Mouse (Mus musculus) hindbrain, embryonic 13.5 days (tissue): Measurements from ENCODE around the gene Caly. TPM values are rescaled to one million over a fixed set of nuclear protein-coding genes. Genes with fewer than 3 reads are reported as not detected.

Source experiments
- ATAC-seq: fragments of 200-750 bp; cut with Nextera tagmentation; 2 replicates; pipeline ENCODE4 v1.8.0; 2017; ENCODE audit warnings: moderate TSS enrichment; ENCODE audit not compliant: low FRiP score
- H3K27ac ChIP-seq: fragments of 300-500 bp; sonication (generic); 2 replicates; pipeline ENCODE4 v1.5.1; 2015; ENCODE audit warnings: inconsistent platforms, mild to moderate bottlenecking, moderate library complexity
- H3K27me3 ChIP-seq: fragments of 300-500 bp; sonication (generic); 2 replicates; pipeline ENCODE4 v1.6.1; 2015; ENCODE audit warnings: mild to moderate bottlenecking, inconsistent platforms
- H3K36me3 ChIP-seq: fragments of 300-500 bp; sonication (generic); 2 replicates; pipeline ENCODE4 v1.6.1; 2015; ENCODE audit warnings: mild to moderate bottlenecking, inconsistent platforms
- H3K4me1 ChIP-seq: fragments of 300-500 bp; sonication (generic); replicated peaks from 2 replicates; pipeline ENCODE4 v1.6.1; 2015; ENCODE audit warnings: inconsistent platforms
- H3K4me2 ChIP-seq: fragments of 300-500 bp; sonication (generic); 2 replicates; pipeline ENCODE4 v1.6.1; 2015; ENCODE audit warnings: inconsistent platforms, mild to moderate bottlenecking, moderate library complexity
- H3K4me3 ChIP-seq: fragments of 300-500 bp; sonication (generic); 2 replicates; pipeline ENCODE4 v1.5.1; 2015; ENCODE audit warnings: mild to moderate bottlenecking, inconsistent platforms
- H3K9ac ChIP-seq: fragments of 300-500 bp; sonication (generic); 2 replicates; pipeline ENCODE4 v1.6.1; 2015; ENCODE audit warnings: mild to moderate bottlenecking, inconsistent platforms
- H3K9me3 ChIP-seq: fragments of 300-500 bp; sonication (generic); 2 replicates; pipeline ENCODE4 v1.6.1; 2016; ENCODE audit warnings: inconsistent platforms
- WGBS: fragments of 180-500 bp; shearing (Covaris S2); methylation state at CpG from one replicate; pipeline ENCODE4 v1.1.7; 2015; 5-methylcytosine and 5-hydroxymethylcytosine counted together
- polyA plus RNA-seq: library from polyadenylated mRNA; unstranded; fragments of >200 nt; fragmentation: Nextera tagmentation; extraction: Ambion mirVana; gene quantifications from 2 replicates; pipeline ENCODE4 v1.2.1, GENCODE M21; 2015

Caly gene
- polyA plus RNA-seq: 104 and 105 TPM in 2 replicates

DNA sequence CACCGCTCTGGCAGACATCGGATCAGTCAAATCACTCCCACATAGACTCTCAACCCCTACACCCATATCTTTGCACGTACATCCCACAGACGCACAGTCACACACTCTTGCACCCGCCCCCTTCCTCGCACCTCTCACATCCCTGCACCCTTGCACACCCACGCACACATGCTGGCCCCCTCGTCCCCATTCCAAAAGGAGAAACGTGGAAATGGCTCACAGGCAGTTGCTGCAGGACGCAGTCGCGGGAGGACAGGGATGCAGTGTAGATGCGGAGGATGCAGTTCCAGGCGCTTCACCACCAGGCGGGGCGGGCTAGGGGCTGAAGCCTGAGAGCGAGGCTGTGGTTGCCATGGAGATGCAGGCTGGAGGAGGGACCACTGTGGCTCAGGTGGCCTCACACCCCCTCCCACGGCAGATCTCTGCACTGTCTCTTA is at the start of gene Caly:
Gene Caly, minus strand, starts transcription at position 307 of the 437 bp plus-strand sequence.
- Histone ChIP-seq H3K27me3 (peaks cover 6% of the 10 kb centered on the region), H3K4me3 (peak within 1 kb of the TSS; percentile 47), H3K9me3 (no peaks in the 10 kb centered on the region), H3K27ac (peak within 1 kb of the TSS; percentile 94), H3K4me1 (peaks cover 36% of the 10 kb centered on the region), H3K36me3 (no peaks in the 10 kb centered on the region), H3K4me2 (peak within 1 kb of the TSS; percentile 79), H3K9ac (peak within 1 kb of the TSS; percentile 83)
- 6% methylated on average over 18 of the region's 18 CpGs for WGBS
- peak; percentile 90 for ATAC-seq

GRCm38 (mm10) chr7:140127911-140128310 is 45.6 kb upstream of the Caly start:
- Histone ChIP-seq H3K9ac (no peak overlapping the region), H3K36me3 (peaks cover 10% of the 10 kb centered on the region; the same call in 1 of the 2 replicates), H3K27ac (no peak overlapping the region), H3K9me3 (no peaks in the 10 kb centered on the region), H3K27me3 (no peaks in the 10 kb centered on the region), H3K4me2 (no peak overlapping the region), H3K4me3 (no peak overlapping the region), H3K4me1 (peaks cover 15% of the 10 kb centered on the region)
- WGBS: 90% methylated on average over 2 of the region's 2 CpGs
- ATAC-seq: no peak

- Histone ChIP-seq H3K36me3 (peaks cover 10% of the 10 kb centered on the region; the same call in 1 of the 2 replicates), H3K4me3 (no peak overlapping the region), H3K4me2 (0 out of 2 replicates have a peak overlapping the region, but pooled peaks have one; percentile 1), H3K9ac (no peak overlapping the region), H3K9me3 (no peaks in the 10 kb centered on the region), H3K27ac (no peak overlapping the region), H3K4me1 (peaks cover 15% of the 10 kb centered on the region), H3K27me3 (no peaks in the 10 kb centered on the region)
- no peak for ATAC-seq
- WGBS: 90% methylated on average over 3 of the region's 3 CpGs
These were observed 44.6 kb upstream of the Caly start for GRCm38 (mm10) chr7:140126934-140127333.

GRCm38 (mm10) chr7:140126022-140126350 is 43.6 kb upstream of the Caly start:
- Histone ChIP-seq H3K9me3 (no peaks in the 10 kb centered on the region), H3K4me1 (peaks cover 15% of the 10 kb centered on the region), H3K4me3 (peak overlapping the region; percentile 75), H3K27ac (no peak overlapping the region), H3K36me3 (peaks cover 10% of the 10 kb centered on the region; the same call in 1 of the 2 replicates), H3K27me3 (no peaks in the 10 kb centered on the region), H3K9ac (peak overlapping the region; percentile 81), H3K4me2 (peak overlapping the region; percentile 80)
- WGBS: 14% methylated on average over 5 of the region's 5 CpGs
- peak; percentile 25; the same call in 1 of the 2 replicates for ATAC-seq

- Histone ChIP-seq H3K9ac (peak overlapping the region; percentile 81), H3K9me3 (no peaks in the 10 kb centered on the region), H3K27me3 (no peaks in the 10 kb centered on the region), H3K27ac (no peak overlapping the region), H3K4me3 (peak overlapping the region; percentile 75), H3K4me2 (peak overlapping the region; percentile 80), H3K36me3 (peaks cover 9% of the 10 kb centered on the region; the same call in 1 of the 2 replicates), H3K4me1 (peaks cover 15% of the 10 kb centered on the region)
- WGBS: 3% methylated on average over 39 of the region's 40 CpGs
- peak; percentile 95 for ATAC-seq
These were observed 43.1 kb upstream of the Caly start for GRCm38 (mm10) chr7:140125278-140126021.

DNA sequence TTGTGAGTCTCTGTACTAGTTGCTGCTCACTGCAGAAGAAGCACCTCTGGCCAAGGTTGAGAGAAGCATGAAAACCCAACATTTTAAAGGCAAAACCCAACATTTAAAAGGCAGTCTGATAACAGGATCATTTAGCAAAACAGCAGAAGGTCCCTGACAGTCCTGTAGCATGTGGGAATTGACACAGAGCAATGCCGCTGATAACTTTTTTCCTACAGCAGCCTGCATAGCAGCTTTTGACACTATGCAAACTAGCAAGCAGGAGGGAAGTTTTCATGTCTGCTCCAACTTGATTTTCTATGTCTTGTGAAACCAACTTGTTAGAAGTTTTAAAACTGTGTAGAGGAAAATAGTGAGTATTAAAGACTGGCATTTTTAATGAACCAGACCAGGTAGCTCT is 42.0 kb upstream of the Caly start:
- no peak overlapping the region for H3K9ac ChIP-seq
- no peaks in the 10 kb centered on the region; the same call in 1 of the 2 replicates for H3K36me3 ChIP-seq
- H3K27me3 ChIP-seq: no peaks in the 10 kb centered on the region
- H3K9me3 ChIP-seq: no peaks in the 10 kb centered on the region
- H3K4me3 ChIP-seq: no peak overlapping the region
- H3K27ac ChIP-seq: no peak overlapping the region
- H3K4me2 ChIP-seq: no peak overlapping the region
- WGBS: 98% methylated on average over 1 of the region's 1 CpGs
- peaks cover 15% of the 10 kb centered on the region for H3K4me1 ChIP-seq
- ATAC-seq: no peak

DNA sequence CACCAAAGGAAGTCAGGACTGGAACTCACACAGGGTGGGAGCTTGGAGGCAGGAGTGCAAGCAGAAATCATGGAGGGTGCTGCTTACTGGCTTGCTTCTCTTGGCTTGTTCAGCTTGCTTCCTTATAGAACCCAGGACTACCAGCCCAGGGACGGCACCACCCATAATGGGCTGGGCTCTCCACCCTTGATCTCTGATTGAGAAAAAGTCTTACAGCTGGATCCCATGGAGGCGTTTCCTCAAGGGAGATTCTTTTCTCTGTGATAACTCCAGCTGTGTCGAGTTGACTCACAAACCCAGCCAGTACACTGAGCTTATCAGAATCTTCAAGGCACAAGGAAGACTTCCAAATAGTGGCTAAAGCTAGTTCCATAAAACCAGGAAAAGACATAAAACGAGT is 40.4 kb upstream of the Caly start:
- WGBS: 44% methylated on average over 4 of the region's 4 CpGs
- Histone ChIP-seq H3K27ac (no peak overlapping the region), H3K9ac (no peak overlapping the region), H3K4me3 (no peak overlapping the region), H3K36me3 (no peaks in the 10 kb centered on the region), H3K9me3 (no peaks in the 10 kb centered on the region), H3K4me2 (no peak overlapping the region), H3K27me3 (no peaks in the 10 kb centered on the region), H3K4me1 (peaks cover 15% of the 10 kb centered on the region)
- no peak for ATAC-seq

DNA sequence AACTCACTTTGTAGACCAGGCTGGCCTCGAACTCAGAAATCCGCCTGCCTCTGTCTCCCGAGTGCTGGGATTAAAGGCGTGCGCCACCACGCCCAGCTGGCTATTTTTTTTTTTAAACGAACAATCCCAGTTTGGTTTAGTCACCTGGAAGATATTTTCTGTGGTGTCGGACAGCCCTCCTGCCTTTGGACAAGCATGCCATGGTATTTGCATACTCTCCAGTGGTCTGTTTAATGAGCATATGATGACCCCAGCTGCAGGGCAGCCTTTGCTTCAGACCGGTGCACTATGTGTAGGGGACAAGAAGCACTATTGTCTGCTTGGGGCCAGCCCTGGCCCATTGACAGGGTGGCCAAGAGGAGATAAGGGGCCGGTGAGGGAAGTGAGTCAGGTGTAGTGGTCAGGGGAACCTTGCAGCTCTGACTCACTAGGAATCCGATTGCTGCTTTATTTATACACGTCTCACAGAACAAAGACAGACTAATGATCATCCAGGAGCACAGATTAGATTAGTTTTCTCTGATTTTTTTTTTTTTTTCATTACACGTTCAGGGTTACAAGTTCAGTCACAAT is 39.1 kb upstream of the Caly start:
- peaks cover 15% of the 10 kb centered on the region for H3K4me1 ChIP-seq
- 70% methylated on average over 13 of the region's 13 CpGs for WGBS
- H3K4me2 ChIP-seq: no peak overlapping the region
- ATAC-seq: no peak
- no peak overlapping the region for H3K9ac ChIP-seq
- H3K9me3 ChIP-seq: no peaks in the 10 kb centered on the region
- no peak overlapping the region for H3K27ac ChIP-seq
- no peak overlapping the region for H3K4me3 ChIP-seq
- H3K27me3 ChIP-seq: no peaks in the 10 kb centered on the region
- H3K36me3 ChIP-seq: no peaks in the 10 kb centered on the region

DNA sequence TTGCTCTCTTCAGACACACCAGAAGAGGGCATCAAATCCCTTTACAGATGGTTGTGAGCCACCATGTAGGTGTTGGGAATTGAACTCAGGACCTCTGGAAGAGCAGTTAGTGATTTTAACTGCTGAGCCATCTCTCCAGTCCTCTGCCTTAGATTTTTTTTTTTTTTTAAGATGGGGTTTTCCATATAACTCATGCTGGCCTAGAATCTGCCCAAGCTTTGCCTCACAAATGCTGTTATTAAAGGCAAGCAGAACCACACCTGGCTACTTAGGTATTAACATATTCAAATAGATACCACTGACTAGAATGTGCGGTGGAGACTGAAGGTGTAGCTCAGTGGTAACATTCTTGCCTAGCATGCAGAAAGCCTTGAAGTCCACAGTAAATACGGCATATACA is 38.1 kb upstream of the Caly start:
- H3K4me2 ChIP-seq: no peak overlapping the region
- no peaks in the 10 kb centered on the region for H3K36me3 ChIP-seq
- no peaks in the 10 kb centered on the region for H3K27me3 ChIP-seq
- H3K4me3 ChIP-seq: no peak overlapping the region
- no peak overlapping the region for H3K27ac ChIP-seq
- H3K9ac ChIP-seq: no peak overlapping the region
- peaks cover 14% of the 10 kb centered on the region for H3K4me1 ChIP-seq
- 87% methylated on average over 2 of the region's 2 CpGs for WGBS
- no peaks in the 10 kb centered on the region for H3K9me3 ChIP-seq
- ATAC-seq: no peak

- Histone ChIP-seq H3K4me1 (peaks cover 18% of the 10 kb centered on the region), H3K4me2 (peak within 1 kb of the TSS; percentile 92), H3K27me3 (no peaks in the 10 kb centered on the region), H3K36me3 (peaks cover 14% of the 10 kb centered on the region), H3K4me3 (peak within 1 kb of the TSS; percentile 73), H3K9me3 (no peaks in the 10 kb centered on the region), H3K27ac (peak within 1 kb of the TSS; percentile 90), H3K9ac (peak within 1 kb of the TSS; percentile 91)
- 4% methylated on average over 28 of the region's 28 CpGs for WGBS
- ATAC-seq: peak; percentile 94
These were observed 34.1 kb upstream of the Caly start, which contains the start of gene Echs1 for GRCm38 (mm10) chr7:140116329-140117054. Gene Echs1 (minus strand): TSS chr7:140116476.

DNA sequence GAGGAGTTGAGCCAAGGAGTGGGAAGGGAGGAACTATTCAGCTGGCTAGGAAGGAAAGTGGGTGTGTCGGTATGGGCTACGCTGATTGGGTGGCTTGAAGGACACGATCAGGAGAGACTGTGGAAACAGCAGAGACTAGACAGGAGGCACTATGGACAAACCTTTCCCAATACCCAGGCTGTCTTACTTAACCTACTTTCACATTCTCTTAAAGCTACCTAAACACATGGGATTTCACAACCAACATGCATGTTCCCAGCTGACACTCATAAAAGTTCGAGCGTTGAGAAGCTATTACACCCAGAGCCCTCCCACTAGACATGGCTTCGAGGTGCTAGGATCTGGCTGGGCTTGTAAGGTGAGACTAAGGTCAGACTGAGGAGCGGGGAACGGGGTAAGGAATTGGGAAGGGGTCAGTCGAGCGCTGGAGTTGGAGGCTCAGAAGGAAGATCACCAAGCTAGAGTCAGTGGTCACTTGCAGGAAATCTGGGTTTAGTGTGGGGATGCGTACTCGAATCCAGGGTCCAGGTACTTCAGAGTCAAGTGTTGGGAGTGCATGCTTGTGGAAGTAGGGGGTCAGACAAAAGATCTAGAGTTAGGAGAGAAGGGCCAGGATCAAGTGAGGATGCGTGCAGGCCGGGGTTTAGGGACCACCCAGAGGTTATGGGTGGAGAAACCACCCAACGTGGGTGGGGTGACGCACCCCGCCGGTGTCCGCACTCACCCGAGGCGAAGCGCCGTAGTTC is 33.4 kb upstream of the Caly start, which contains the start of gene Paox:
Gene Paox, plus strand, starts transcription at position 217 of the 746 bp plus-strand sequence.
- peak; percentile 80 for ATAC-seq

More for the DNA sequence above, 33.4 kb upstream of the Caly start, which contains the start of gene Paox:
- peaks cover 18% of the 10 kb centered on the region for H3K4me1 ChIP-seq
- H3K27me3 ChIP-seq: no peaks in the 10 kb centered on the region
- H3K9me3 ChIP-seq: no peaks in the 10 kb centered on the region
- peak within 1 kb of the TSS; percentile 73 for H3K4me3 ChIP-seq
- peak within 1 kb of the TSS; percentile 91 for H3K9ac ChIP-seq
- WGBS: 5% methylated on average over 23 of the region's 23 CpGs
- peak within 1 kb of the TSS; percentile 92 for H3K4me2 ChIP-seq
- H3K36me3 ChIP-seq: peaks cover 21% of the 10 kb centered on the region
- H3K27ac ChIP-seq: peak within 1 kb of the TSS; percentile 90
